Mouse (Mus musculus): ENCODE measurements around the gene Lrrc41.

GRCm38 (mm10) chr4:116075631-116076368 is 731 bp downstream of the Lrrc41 start:
- TF ChIP-seq CTCF (conservative IDR thresholded peaks at IDR 0.05; ENCODE audit: insufficient read depth, insufficient read length, low read depth, low read length) (no peak; the same call in 1 of the 2 replicates), POLR2A (IDR thresholded peaks at IDR 0.05; ENCODE audit: low read depth, low read length) (no peak)
